ENCODE assay signal across 31 mouse cellular contexts in the genomic region with DNA sequence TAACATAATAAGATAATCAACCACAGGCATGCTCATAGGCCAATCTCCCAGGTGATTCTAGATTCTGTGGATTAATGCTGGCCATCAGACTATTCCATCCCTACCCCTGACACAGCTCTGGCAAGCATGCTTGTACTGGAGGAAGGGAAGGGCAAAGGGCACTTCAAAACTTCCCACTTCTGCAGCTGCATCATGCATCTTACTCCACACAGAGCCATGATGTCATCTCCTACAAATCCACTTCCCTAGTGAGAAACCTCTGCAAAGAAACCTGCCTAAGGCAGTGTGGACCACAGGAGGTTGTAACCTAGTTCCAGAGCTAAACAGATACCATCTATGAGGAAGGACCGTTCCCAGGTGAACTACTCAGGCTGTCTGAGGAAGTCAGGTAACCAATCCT.
DNase-seq lines count a peak whose midpoint lies in the region; ATAC-seq and TF ChIP-seq lines count a peak whose summit lies in the region.
"Had no signal": no experiment of that assay in that cellular context is flagged by ENCODE, and none has a peak within 500 bp of the region (broad histone marks: within the 10 kb centered on the region; RNA-seq: fewer than 3 reads in every experiment).

No protein-coding gene starts in this region.

- no peaks in the 10 kb centered on the region for H3K9me3 ChIP-seq in kidney, embryonic 14.5 days (ENCODE audit: control insufficient read depth, low read length)
- H3K9me3 ChIP-seq: embryonic facial prominence, embryonic 13.5 days; forebrain, embryonic 10.5 days; forebrain, embryonic 15.5 days; heart, embryonic 15.5 days; midbrain, embryonic 10.5 days; midbrain, embryonic 15.5 days; neural tube, embryonic 13.5 days had no signal

- peaks cover 14% of the 10 kb centered on the region for H3K4me1 ChIP-seq in kidney, adult 2 months (ENCODE audit: control insufficient read depth, insufficient read depth, low read length)
- H3K4me1 ChIP-seq in kidney, embryonic 14.5 days (ENCODE audit: control insufficient read depth, insufficient read depth, low read length), result peaks cover 19% of the 10 kb centered on the region
- H3K4me1 ChIP-seq: embryonic facial prominence, embryonic 13.5 days had no signal

- no peak for TF ChIP-seq POLR2A in kidney, adult 2 months (IDR thresholded peaks at IDR 0.05; ENCODE audit: low read depth, low read length)

- ATAC-seq in kidney, embryonic 14.5 days (ENCODE audit: low FRiP score, low TSS enrichment), result no peak
- ATAC-seq in hematopoietic stem cell, adult 5-6 weeks (replicated peaks in 1 of 2; ENCODE audit: insufficient read depth in 1 of 2, low FRiP score in 2 of 2, low TSS enrichment in 1 of 2, low read depth in 1 of 2, poor library complexity in 2 of 2, severe bottlenecking in 2 of 2), result peak; percentile 43 to 46; a peak in 3 of 4 replicates
- peak; percentile 88 for ATAC-seq in neutrophil, adult 5-6 weeks (ENCODE audit: extremely low read depth, insufficient number of reproducible peaks, low FRiP score, poor library complexity, severe bottlenecking)
- ATAC-seq: forebrain, embryonic 15.5 days; hindbrain, embryonic 16.5 days; midbrain, embryonic 15.5 days had no signal

- 73% methylated on average over 1 of the region's 1 CpGs for WGBS in kidney, adult 2 months
- WGBS in kidney, embryonic 14.5 days, result 83% methylated on average over 1 of the region's 1 CpGs

- H3K27me3 ChIP-seq in kidney, adult 2 months (replicated peaks; ENCODE audit: control insufficient read depth, insufficient read depth, low read length), result no peaks in the 10 kb centered on the region
- H3K27me3 ChIP-seq in kidney, embryonic 14.5 days (ENCODE audit: control insufficient read depth, insufficient read depth, low read length), result no peaks in the 10 kb centered on the region
- H3K27me3 ChIP-seq: CH12.LX; embryonic facial prominence, embryonic 13.5 days; forebrain, embryonic 15.5 days; heart, embryonic 15.5 days; midbrain, embryonic 15.5 days; neural tube, embryonic 13.5 days had no signal

- peak; percentile 42 for DNase-seq in kidney, adult 2 months
- DNase-seq in lung, postnatal 36 days, result peak; percentile 40
- DNase-seq in lung, postnatal 4 days, result no peak
- no peak for DNase-seq in left cerebral cortex, adult 9 months (ENCODE audit: low spot score in 2 of 2)
- no peak for DNase-seq in ovary, adult 18-20 months (ENCODE audit: low spot score)
- DNase-seq: adrenal gland, adult 8-10 months; cerebellum, adult 2 months; cerebellum, postnatal 14 days; kidney, adult 8-10 months; layer of hippocampus, postnatal 36 days; liver; lung, adult 2 months; lung, postnatal 14 days; right cerebral cortex, postnatal 25 days; spleen, adult 18-20 months; thymus, postnatal 14 days had no signal

- no peak for TF ChIP-seq CTCF in kidney, adult 2 months (conservative IDR thresholded peaks at IDR 0.05; ENCODE audit: insufficient read depth, insufficient read length, low read depth, low read length)

- H3K27ac ChIP-seq in kidney, adult 2 months (ENCODE audit: insufficient read depth, low read depth, low read length), result no peak overlapping the region
- H3K27ac ChIP-seq in kidney, embryonic 14.5 days (ENCODE audit: low read depth, low read length), result no peak overlapping the region
- H3K27ac ChIP-seq: embryonic facial prominence, embryonic 13.5 days; forebrain, embryonic 10.5 days; forebrain, embryonic 15.5 days; heart, embryonic 15.5 days; liver, embryonic 14.5 days; midbrain, embryonic 10.5 days; midbrain, embryonic 15.5 days; neural tube, embryonic 13.5 days had no signal

- peaks cover 4% of the 10 kb centered on the region for H3K36me3 ChIP-seq in kidney, adult 2 months (ENCODE audit: control insufficient read depth, insufficient read depth, low read length)
- peaks cover 28% of the 10 kb centered on the region; the same call in 1 of the 2 replicates for H3K36me3 ChIP-seq in kidney, embryonic 14.5 days (ENCODE audit: control insufficient read depth, insufficient read depth, low read length)
- H3K36me3 ChIP-seq: G1E had no signal

- H3K9ac ChIP-seq in kidney, embryonic 14.5 days (ENCODE audit: low read depth, low read length), result no peak overlapping the region
- H3K9ac ChIP-seq: embryonic facial prominence, embryonic 13.5 days; forebrain, embryonic 15.5 days; heart, embryonic 15.5 days; liver, embryonic 14.5 days; midbrain, embryonic 15.5 days; neural tube, embryonic 13.5 days had no signal

- no peak overlapping the region for H3K4me2 ChIP-seq in kidney, embryonic 14.5 days (replicated peaks; ENCODE audit: low read depth, low read length)
- H3K4me2 ChIP-seq: embryonic facial prominence, embryonic 13.5 days; forebrain, embryonic 15.5 days; heart, embryonic 15.5 days; midbrain, embryonic 15.5 days; neural tube, embryonic 13.5 days had no signal

- no peak overlapping the region for H3K4me3 ChIP-seq in kidney, adult 2 months (ENCODE audit: insufficient read depth, low read depth, low read length)
- H3K4me3 ChIP-seq in kidney, embryonic 14.5 days (ENCODE audit: low read length), result no peak overlapping the region
- H3K4me3 ChIP-seq: embryonic facial prominence, embryonic 13.5 days; forebrain, embryonic 10.5 days; forebrain, embryonic 15.5 days; heart, embryonic 15.5 days; midbrain, embryonic 10.5 days; midbrain, embryonic 15.5 days; myocyte; neural tube, embryonic 13.5 days had no signal

Comparison
In these comparisons a context has a peak if more than half of its experiments do, and no peak if none do; other contexts are left out.
1. DNase-seq: peak in kidney, adult 2 months (single experiment) and lung, postnatal 36 days (single experiment); none in lung, postnatal 4 days (0 of 2), left cerebral cortex, adult 9 months (0 of 2) and ovary, adult 18-20 months (single experiment).